Mouse (Mus musculus): ENCODE measurements around the gene Inpp5k. TPM values are rescaled to one million over a fixed set of nuclear protein-coding genes. Genes with fewer than 3 reads are reported as not detected.
"Not testable (repeated sequence)": the region's sequence is repeated elsewhere in the genome, so short reads cannot be mapped to it uniquely, and the experiment has no call there.

Inpp5k gene
- polyA plus RNA-seq, 1 experiment, result 63.6 TPM

GRCm38 (mm10) chr11:75677881-75678746, 47.3 kb downstream of the Inpp5k start:
- no peak for DNase-seq (ENCODE audit: low read depth)

GRCm38 (mm10) chr11:75678747-75679438, 48.1 kb downstream of the Inpp5k start, which contains the start of gene Crk:
Crk (plus strand) TSS chr11:75679259.
- DNase-seq (ENCODE audit: low read depth), result peak; percentile 56

- DNase-seq (ENCODE audit: low read depth), result no peak
Measured at GRCm38 (mm10) chr11:75679439-75680171, 48.8 kb downstream of the Inpp5k start.

- DNase-seq (ENCODE audit: low read depth), result no peak
Measured at GRCm38 (mm10) chr11:75684462-75684861, 53.7 kb downstream of the Inpp5k start.

- DNase-seq (ENCODE audit: low read depth), result no peak
Measured at GRCm38 (mm10) chr11:75684956-75685355, 54.2 kb downstream of the Inpp5k start.

GRCm38 (mm10) chr11:75687343-75687993, 56.7 kb downstream of the Inpp5k start:
- DNase-seq (ENCODE audit: low read depth), result no peak

- no peak for DNase-seq (ENCODE audit: low read depth)
Measured at GRCm38 (mm10) chr11:75688132-75688531, 57.3 kb downstream of the Inpp5k start.

GRCm38 (mm10) chr11:75689977-75690376, 59.2 kb downstream of the Inpp5k start:
- no peak for DNase-seq (ENCODE audit: low read depth)

GRCm38 (mm10) chr11:75691047-75691446, 60.3 kb downstream of the Inpp5k start:
- no peak for DNase-seq (ENCODE audit: low read depth)

GRCm38 (mm10) chr11:75693570-75693969, 62.8 kb downstream of the Inpp5k start:
- DNase-seq (ENCODE audit: low read depth), result no peak

- DNase-seq (ENCODE audit: low read depth), result not testable (repeated sequence)
Measured at GRCm38 (mm10) chr11:75697464-75697863, 66.7 kb downstream of the Inpp5k start.

Other genes with a start within 250 kb of the Inpp5k start
- 260 and 334 TPM in 2 replicates for gene Serpinf1, start 208.3 kb upstream of the Inpp5k start, polyA plus RNA-seq (2012; rRNA removed)
- 93.7 and 148 TPM in 2 replicates for gene Serpinf2, start 191.4 kb upstream of the Inpp5k start, polyA plus RNA-seq (2012; rRNA removed)
- gene Wdr81, start 176.3 kb upstream of the Inpp5k start, polyA plus RNA-seq (2012; rRNA removed), result 16.2 and 20.5 TPM in 2 replicates
- 24.0 and 48.2 TPM in 2 replicates for gene Tlcd2, start 169.3 kb upstream of the Inpp5k start, polyA plus RNA-seq (2012; rRNA removed)
- 83.6 and 93.7 TPM in 2 replicates for gene Prpf8, start 144.2 kb upstream of the Inpp5k start, polyA plus RNA-seq (2012; rRNA removed)
- 6.5 and 7.1 TPM in 2 replicates for gene Rilp, start 120.9 kb upstream of the Inpp5k start, polyA plus RNA-seq (2012; rRNA removed)
- gene Scarf1, start 117.4 kb upstream of the Inpp5k start, polyA plus RNA-seq (2012; rRNA removed), result 9.9 and 14.5 TPM in 2 replicates
- gene Slc43a2, start 99.3 kb upstream of the Inpp5k start, polyA plus RNA-seq (2012; rRNA removed), result 18.5 and 23.8 TPM in 2 replicates
- gene Pitpna, start 42.9 kb upstream of the Inpp5k start, polyA plus RNA-seq (2012; rRNA removed), result 45.9 and 48.4 TPM in 2 replicates
- 125 and 152 TPM in 2 replicates for gene Myo1c, start 19.5 kb downstream of the Inpp5k start, polyA plus RNA-seq (2012; rRNA removed)
- 43.0 and 44.3 TPM in 2 replicates for gene Crk, start 48.3 kb downstream of the Inpp5k start, polyA plus RNA-seq (2012; rRNA removed)
- gene Ywhae, start 101.9 kb downstream of the Inpp5k start, polyA plus RNA-seq (2012; rRNA removed), result 168 and 195 TPM in 2 replicates
- gene Doc2b, start 165.1 kb downstream of the Inpp5k start, polyA plus RNA-seq (2012; rRNA removed), result 1.4 and 1.6 TPM in 2 replicates

Data from gonadal fat pad, adult 2 months (tissue).